In the genomic region with DNA sequence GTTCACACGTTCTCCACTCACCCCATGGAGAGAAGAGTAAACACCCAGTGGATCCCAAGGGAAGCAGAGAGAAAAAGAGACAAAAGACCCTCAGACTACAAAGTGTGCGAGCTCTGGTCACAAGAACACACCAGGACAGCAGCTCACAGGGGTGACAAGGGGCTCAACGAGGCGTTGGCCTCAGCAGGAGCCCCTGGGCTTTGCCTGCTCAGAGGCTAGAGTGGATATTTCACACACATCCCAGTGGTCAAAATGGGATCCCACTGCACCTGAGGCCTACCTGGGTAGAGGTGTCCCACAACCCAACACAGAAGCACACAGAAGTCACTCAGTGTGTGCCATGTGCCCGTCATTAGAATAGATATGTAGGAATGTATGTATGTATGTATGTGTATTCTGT, we compare ENCODE assay signal across 18 mouse cellular contexts.
DNase-seq lines count a peak whose midpoint lies in the region; ATAC-seq and TF ChIP-seq lines count a peak whose summit lies in the region.
"Had no signal": no experiment of that assay in that cellular context is flagged by ENCODE, and none has a peak within 500 bp of the region (broad histone marks: within the 10 kb centered on the region; RNA-seq: fewer than 3 reads in every experiment).

No protein-coding gene starts in this region.

- H3K9me3 ChIP-seq in forebrain, embryonic 10.5 days, result peaks cover 3% of the 10 kb centered on the region; the same call in 1 of the 2 replicates
- H3K9me3 ChIP-seq in forebrain, postnatal 0 days (ENCODE audit: low read length), result no peaks in the 10 kb centered on the region
- no peaks in the 10 kb centered on the region for H3K9me3 ChIP-seq in heart, embryonic 15.5 days (replicated peaks)
- no peaks in the 10 kb centered on the region for H3K9me3 ChIP-seq in lung, embryonic 15.5 days
- H3K9me3 ChIP-seq in limb, embryonic 12.5 days, result no peaks in the 10 kb centered on the region
- H3K9me3 ChIP-seq: megakaryocyte, embryonic 14.5 days had no signal

- no peak overlapping the region for H3K4me2 ChIP-seq in forebrain, postnatal 0 days (ENCODE audit: low read depth)
- H3K4me2 ChIP-seq in heart, embryonic 15.5 days, result no peak overlapping the region
- no peak overlapping the region for H3K4me2 ChIP-seq in lung, embryonic 15.5 days
- H3K4me2 ChIP-seq in limb, embryonic 12.5 days, result no peak overlapping the region

- H3K9ac ChIP-seq in forebrain, postnatal 0 days, result no peak overlapping the region
- no peak overlapping the region for H3K9ac ChIP-seq in heart, embryonic 15.5 days
- no peak overlapping the region for H3K9ac ChIP-seq in lung, embryonic 15.5 days
- H3K9ac ChIP-seq in limb, embryonic 12.5 days (replicated peaks), result no peak overlapping the region
- H3K9ac ChIP-seq: liver, postnatal 0 days had no signal

- H3K4me1 ChIP-seq in forebrain, embryonic 10.5 days, result peaks cover 95% of the 10 kb centered on the region
- peaks cover 30% of the 10 kb centered on the region for H3K4me1 ChIP-seq in forebrain, postnatal 0 days (ENCODE audit: insufficient read depth)
- H3K4me1 ChIP-seq in heart, embryonic 15.5 days (replicated peaks), result peaks cover 90% of the 10 kb centered on the region
- peaks cover 87% of the 10 kb centered on the region for H3K4me1 ChIP-seq in lung, embryonic 15.5 days
- peaks cover 95% of the 10 kb centered on the region for H3K4me1 ChIP-seq in limb, embryonic 12.5 days (replicated peaks)

- TF ChIP-seq CTCF in forebrain, postnatal 0 days (IDR thresholded peaks at IDR 0.05; ENCODE audit: low read depth), result no peak

- DNase-seq in forebrain, embryonic 10.5 days (ENCODE audit: extremely low spot score, low spot score), result no peak
- DNase-seq in forebrain, postnatal 0 days, result no peak
- DNase-seq in heart, postnatal 4 days, result no peak
- no peak for DNase-seq in lung, postnatal 4 days
- DNase-seq in embryo, embryonic 9.5 days (ENCODE audit: extremely low spot score), result no peak
- DNase-seq: cerebellum, adult 11-12 months; gastrocnemius, postnatal 14 days; layer of hippocampus, adult 9-11 months; liver, postnatal 0 days; right cerebral cortex, postnatal 4 days; thymus, adult 18-20 months had no signal

- ATAC-seq in forebrain, postnatal 0 days, result no peak
- ATAC-seq in heart, embryonic 15.5 days (replicated peaks; ENCODE audit: insufficient number of reproducible peaks, insufficient read depth, low FRiP score, low read depth), result no peak
- ATAC-seq in lung, embryonic 15.5 days (ENCODE audit: borderline replicate concordance, extremely low read depth, low FRiP score, low TSS enrichment), result no peak
- no peak for ATAC-seq in limb, embryonic 12.5 days (ENCODE audit: insufficient number of reproducible peaks, insufficient read depth, low FRiP score, low TSS enrichment, low read depth)
- ATAC-seq: activated CD4-positive, CD25-positive, alpha-beta regulatory T cell, adult 4 months; liver, postnatal 0 days had no signal

- H3K27ac ChIP-seq in forebrain, embryonic 10.5 days, result peak overlapping the region; percentile 96
- H3K27ac ChIP-seq in forebrain, postnatal 0 days (ENCODE audit: low read depth, low read length), result no peak overlapping the region; the same call in 1 of the 2 replicates
- H3K27ac ChIP-seq in heart, embryonic 15.5 days, result peak overlapping the region; percentile 93
- peak overlapping the region; percentile 96 for H3K27ac ChIP-seq in lung, embryonic 15.5 days
- peak overlapping the region; percentile 97 for H3K27ac ChIP-seq in limb, embryonic 12.5 days

- 81% methylated on average over 5 of the region's 5 CpGs for WGBS in forebrain, embryonic 10.5 days
- 75% methylated on average over 5 of the region's 5 CpGs for WGBS in forebrain, postnatal 0 days
- 80% methylated on average over 5 of the region's 5 CpGs for WGBS in heart, embryonic 15.5 days
- WGBS in lung, embryonic 15.5 days, result 64% methylated on average over 5 of the region's 5 CpGs
- WGBS in limb, embryonic 12.5 days, result 77% methylated on average over 5 of the region's 5 CpGs

- H3K36me3 ChIP-seq in forebrain, embryonic 10.5 days (replicated peaks), result peaks cover 63% of the 10 kb centered on the region
- H3K36me3 ChIP-seq in forebrain, postnatal 0 days (ENCODE audit: insufficient read depth), result peaks cover 4% of the 10 kb centered on the region; the same call in 1 of the 2 replicates
- H3K36me3 ChIP-seq in heart, embryonic 15.5 days, result peaks cover 15% of the 10 kb centered on the region; the same call in 1 of the 2 replicates
- peaks cover 22% of the 10 kb centered on the region; the same call in 1 of the 2 replicates for H3K36me3 ChIP-seq in lung, embryonic 15.5 days
- peaks cover 63% of the 10 kb centered on the region for H3K36me3 ChIP-seq in limb, embryonic 12.5 days

- no peak overlapping the region for H3K4me3 ChIP-seq in forebrain, embryonic 10.5 days
- no peak overlapping the region for H3K4me3 ChIP-seq in forebrain, postnatal 0 days (ENCODE audit: low read depth, low read length)
- H3K4me3 ChIP-seq in heart, embryonic 15.5 days, result no peak overlapping the region
- no peak overlapping the region for H3K4me3 ChIP-seq in lung, embryonic 15.5 days
- no peak overlapping the region for H3K4me3 ChIP-seq in limb, embryonic 12.5 days (replicated peaks)
- H3K4me3 ChIP-seq: myocyte had no signal

- no peaks in the 10 kb centered on the region for H3K27me3 ChIP-seq in forebrain, embryonic 10.5 days (ENCODE audit: poor library complexity, severe bottlenecking)
- H3K27me3 ChIP-seq in forebrain, postnatal 0 days (ENCODE audit: insufficient read depth, low read length), result no peaks in the 10 kb centered on the region
- H3K27me3 ChIP-seq in heart, embryonic 15.5 days, result no peaks in the 10 kb centered on the region
- H3K27me3 ChIP-seq in lung, embryonic 15.5 days, result no peaks in the 10 kb centered on the region
- H3K27me3 ChIP-seq in limb, embryonic 12.5 days, result no peaks in the 10 kb centered on the region
- H3K27me3 ChIP-seq: CH12.LX; megakaryocyte, embryonic 14.5 days had no signal
